Mouse (Mus musculus): ENCODE data around the gene Nfya.

The Nfya gene

DNA sequence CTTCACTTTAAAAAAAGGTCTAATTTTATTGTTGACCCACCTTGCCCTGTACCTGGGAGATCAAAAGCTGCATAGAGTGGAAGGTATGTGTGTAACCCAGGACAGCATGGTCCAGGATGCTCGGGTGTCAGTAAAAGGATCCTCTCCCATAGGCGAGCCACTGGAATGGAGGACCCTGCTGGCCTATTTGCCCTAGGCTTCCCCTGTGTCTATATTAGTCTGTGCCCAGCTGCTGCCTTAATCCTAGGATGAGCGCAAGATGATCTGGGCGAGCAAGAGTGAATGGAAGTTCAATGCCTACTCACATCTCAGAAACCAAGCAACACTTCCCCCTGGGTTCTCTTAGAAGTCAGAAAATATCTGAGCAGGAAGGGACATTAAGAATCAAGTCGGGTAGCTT, 21.3 kb upstream of the Nfya start:
- no peak for DNase-seq (ENCODE audit: low spot score in 2 of 2)

DNA sequence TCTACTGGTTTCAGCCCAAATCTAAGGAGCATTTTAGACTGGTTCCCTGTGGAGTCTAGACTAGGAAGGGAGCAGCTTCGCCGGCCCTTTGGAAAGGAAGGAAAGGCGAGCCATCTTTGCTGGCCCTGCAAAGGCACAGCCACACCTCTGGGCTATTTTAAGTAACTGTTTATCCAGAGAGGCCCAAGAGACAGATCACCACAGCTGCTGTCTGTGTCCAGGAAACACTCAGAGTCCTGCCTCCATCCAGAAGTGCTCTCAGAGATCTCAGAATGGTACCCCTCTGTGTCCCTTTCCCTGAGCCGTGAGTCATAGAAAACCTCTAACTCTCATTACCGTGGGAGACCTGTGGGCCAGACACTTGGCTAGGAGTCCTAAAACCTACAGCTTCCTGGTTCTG, 20.7 kb upstream of the Nfya start:
- DNase-seq (ENCODE audit: low spot score in 2 of 2), result no peak

DNA sequence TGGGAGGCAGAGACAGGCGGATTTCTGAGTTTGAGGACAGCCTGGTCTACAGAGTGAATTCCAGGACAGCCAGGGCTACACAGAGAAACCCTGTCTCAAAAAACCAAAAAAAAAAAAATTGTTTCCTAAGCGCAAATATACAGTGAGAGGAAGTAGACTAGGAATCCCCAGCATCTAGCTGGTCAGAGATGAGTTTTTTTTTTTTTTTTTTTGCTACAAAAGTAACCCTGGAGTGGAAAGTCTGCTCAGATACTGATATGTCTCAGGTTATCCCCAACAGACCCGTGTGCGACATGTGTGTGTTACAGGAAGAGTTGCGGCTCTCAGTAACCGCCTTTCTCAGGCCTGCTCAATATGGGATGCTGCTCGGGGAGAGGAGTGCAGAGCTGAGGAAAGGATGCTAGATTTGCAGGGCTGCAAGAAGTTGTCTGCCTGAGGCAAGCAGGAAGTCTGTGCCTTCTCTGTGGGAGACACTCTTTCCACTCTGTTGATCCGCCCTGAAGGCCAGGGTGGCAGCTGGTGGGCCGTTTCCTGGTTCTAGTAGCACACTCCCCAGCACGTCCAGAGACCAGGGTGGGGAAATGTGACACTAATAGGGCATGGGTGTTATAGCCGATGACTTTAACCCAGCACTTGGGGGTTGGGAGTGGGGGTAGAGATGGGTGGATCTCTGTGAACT, 18.3 kb upstream of the Nfya start:
- no peak for DNase-seq (ENCODE audit: low spot score in 2 of 2)

DNA sequence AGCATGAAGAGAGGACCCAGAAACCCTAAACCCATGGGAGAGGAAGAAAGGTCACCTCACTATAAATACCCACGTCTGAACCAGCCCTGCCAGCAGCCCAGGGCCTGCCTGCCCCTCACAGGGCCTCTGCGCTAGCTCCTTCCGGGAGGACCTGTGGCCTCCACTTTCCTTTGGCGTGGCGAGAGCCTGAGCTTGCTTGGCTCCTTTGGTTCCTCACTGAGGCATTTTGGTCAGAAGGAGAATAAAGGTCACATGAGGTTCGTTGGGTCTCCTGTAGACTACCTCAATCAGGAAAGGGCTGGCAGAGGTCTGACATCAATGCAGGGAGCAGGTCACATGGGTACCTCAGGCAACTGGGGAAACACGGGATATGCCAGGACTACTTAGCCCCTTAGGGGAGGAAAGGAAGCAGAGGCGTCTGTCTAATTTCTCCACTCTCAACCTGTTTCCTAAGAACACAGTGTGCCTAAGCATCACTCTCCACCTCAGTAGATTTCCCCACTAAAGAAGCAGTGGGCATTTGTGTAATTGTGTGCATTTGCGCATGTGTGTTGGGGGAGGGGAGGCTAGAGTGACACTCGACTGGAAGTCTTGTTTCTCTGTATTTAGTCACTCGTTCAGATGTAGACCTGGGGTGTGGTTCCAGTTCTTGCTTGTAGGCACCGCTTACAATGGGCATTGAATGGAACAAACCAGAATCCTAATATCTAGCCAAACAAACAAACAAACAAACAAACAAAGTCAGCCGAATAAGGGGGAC, 17.5 kb upstream of the Nfya start:
- DNase-seq (ENCODE audit: low spot score in 2 of 2), result no peak

DNA sequence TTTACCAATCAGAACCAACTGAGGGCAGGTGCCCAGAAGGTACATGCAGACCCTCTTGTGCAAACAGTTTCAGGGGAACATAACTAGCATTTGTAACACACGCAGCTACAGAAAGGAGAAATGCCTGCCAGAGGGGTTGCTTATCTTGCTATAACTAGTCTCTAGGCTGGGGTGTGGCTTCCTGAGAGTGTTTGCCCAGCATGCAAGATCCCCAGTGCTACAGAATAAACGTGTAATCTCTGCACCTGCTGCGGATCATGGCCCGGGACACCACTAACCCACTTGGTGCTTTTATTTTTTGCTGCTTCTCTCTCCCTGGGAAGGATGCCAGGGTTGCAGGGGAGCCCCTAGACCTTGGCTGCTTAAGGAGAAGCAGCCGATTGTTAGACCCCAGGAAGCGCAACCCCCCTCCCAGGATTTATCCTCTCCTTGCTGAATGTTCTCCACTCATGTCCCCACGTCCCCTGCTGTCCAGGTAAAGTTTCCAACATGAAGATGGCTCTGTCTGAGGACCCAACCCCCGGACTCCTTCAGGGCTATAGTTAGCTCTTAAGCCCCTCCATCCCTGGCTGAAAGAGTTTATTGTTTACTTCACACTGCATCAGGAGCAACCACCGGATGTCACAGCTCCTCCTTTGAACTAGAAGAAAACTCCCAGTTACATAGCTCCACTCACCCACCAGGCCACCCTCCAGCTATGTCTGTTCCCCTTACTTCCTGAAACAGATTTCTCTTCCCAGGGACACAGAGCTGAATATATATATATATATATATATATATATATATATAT, 16.3 kb upstream of the Nfya start:
- no peak for DNase-seq (ENCODE audit: low spot score in 2 of 2)

DNA sequence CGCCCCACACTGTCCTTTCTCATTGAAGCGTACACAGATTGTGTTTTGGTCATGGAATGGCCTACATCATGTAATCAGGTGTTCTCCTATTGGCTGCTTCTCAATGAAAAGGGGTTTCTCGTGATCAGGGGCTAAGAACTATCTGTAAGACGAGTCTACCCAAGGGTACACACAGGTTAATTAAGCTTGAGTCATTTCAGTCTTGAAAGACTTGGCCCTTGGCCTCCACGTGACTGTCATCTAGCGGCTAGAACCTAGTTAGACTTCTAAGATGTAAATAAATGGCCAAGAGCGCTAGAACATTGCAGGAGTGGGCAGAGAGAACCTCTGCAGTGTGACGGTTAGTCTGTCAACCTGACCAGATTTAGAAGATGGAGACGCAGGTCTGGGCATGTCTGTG, 14.5 kb upstream of the Nfya start:
- no peak for DNase-seq (ENCODE audit: low spot score in 2 of 2)

DNA sequence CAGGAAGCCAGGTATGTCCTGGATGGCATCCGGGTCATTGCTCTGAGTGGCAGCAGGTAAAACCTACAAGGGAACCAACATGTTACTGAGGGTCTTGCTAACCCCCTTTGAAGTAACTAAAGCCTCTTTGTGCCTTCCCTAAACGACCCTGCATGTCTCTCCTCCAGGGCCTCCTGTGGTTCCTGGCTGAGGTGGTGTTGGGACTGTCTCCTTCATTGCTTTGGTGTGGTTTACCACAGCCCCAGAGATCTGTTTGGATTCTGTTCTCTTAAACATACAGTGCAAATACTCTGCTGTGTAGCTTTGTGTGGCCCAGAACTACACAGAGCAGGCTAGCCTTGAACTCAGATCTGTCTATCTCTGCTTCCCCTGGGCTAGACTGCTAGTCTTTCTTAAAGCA, 9.9 kb upstream of the Nfya start:
- no peak for DNase-seq (ENCODE audit: low spot score in 2 of 2)

DNA sequence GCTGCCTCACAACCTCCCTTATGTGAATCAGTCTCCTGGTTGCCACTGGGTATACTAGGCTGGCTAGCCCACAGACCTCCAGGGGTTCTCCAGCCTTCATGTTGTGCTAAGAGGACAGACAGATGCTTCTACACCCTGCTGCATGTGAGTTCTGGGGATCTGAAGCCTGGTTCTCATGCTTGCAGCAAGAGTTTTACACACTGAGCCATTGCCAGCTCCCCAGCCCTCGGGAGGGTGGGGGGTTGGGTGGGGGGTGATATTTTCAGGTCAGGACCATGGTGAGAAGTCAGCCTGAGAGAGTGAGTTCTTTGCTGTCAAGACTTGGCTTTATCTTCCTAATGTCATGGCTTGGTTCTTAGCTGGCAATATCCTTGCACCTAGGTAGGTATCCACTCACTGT, 9.1 kb upstream of the Nfya start:
- DNase-seq (ENCODE audit: low spot score in 2 of 2), result no peak

DNA sequence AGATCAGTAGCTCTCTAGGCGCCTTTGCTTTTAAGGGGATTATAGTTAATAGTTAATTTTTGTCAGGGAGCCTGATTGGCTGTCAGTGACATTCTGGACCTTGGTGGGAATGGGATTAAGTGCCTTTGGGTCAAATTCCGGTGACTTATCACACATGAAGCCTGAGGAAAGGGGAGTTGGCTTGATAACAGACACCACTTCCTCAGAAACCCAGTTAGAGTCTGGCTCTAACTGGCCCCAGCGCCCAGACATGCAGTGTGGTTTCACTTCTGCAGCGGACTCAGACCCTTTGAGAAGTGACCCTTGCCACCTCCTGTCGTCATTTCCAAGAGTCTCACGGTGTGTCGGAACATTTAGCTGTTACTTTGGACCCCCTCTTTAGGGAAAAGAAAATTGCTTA, 8.5 kb upstream of the Nfya start:
- no peak for DNase-seq (ENCODE audit: low spot score in 2 of 2)

DNA sequence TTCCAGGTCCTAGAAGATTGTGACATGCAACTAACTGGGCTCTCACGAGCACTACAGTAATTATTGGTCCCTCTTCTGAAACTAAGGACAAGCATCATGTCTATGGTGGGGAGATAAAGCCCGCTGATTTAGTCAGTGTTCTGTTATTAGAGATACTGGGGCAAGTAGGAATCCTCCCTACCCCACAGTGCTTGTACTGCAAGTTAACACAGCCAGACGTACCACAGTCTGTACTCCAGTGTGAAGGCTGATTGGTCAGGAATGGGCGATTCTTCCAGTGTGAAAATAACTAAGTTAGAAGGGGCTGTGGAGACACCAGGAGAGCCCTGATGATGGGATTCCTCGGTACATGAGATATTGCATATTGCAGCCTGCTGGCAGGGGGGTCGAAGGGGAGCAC, 7.8 kb upstream of the Nfya start:
- DNase-seq (ENCODE audit: low spot score in 2 of 2), result no peak

DNA sequence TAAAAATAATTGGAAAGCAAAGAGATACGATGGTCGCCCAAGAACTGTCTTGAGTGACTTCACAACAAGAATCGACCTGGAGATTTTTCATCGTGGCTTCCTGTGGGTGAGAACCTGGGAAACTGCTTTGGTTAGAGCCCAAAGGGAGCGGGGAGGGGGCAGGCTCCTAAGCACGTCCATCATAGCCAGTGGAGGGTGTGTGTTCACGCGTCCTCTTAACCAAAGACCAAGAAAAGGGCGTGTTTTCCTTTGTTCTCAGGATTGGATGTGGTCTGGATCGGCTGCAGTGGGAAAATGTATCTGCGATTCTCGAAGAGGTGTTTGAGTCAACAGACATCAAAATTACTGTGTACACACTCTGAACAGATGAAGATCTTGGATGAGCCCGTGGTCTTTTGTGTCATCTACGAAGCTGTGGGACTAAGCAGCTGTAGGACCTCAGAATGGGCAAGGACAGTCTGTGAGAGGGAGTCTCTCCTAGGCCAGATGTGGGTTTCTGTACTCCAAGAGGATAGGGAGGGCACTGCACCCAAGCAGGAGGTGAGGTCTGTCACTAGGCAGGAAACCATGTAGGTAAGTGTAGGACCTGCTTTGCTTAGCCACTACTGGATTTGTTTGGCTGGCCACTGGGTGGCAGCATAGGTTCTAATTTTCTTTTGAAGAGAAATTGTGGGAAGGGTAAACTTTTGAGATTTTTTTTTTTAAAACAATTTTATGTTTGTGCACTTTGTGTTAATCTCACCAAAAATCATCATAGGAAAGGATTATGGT, 6.9 kb upstream of the Nfya start:
- peak in 1 of 2 experiments; percentile 73 for DNase-seq (ENCODE audit: low spot score in 2 of 2)

DNA sequence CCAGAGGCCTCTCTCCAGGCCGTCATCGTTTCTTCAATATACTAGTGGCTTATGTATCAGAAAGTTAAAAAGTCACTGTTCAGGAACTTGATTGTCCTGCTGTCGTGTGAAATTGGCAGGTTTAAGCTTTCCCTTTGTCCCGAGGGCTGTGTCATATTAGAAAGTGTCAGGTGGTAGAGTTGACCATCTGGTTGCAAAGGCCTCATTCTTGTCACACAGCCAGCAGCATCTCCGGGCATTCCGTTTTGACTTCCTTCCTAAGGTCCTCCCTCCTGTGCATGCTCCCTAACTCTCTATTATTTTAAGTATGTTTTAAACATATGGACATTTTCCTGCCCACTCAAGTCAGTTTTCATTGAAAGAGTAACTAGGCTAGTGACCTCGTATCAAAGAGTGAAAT, 6.3 kb upstream of the Nfya start:
- no peak for DNase-seq (ENCODE audit: low spot score in 2 of 2)

DNA sequence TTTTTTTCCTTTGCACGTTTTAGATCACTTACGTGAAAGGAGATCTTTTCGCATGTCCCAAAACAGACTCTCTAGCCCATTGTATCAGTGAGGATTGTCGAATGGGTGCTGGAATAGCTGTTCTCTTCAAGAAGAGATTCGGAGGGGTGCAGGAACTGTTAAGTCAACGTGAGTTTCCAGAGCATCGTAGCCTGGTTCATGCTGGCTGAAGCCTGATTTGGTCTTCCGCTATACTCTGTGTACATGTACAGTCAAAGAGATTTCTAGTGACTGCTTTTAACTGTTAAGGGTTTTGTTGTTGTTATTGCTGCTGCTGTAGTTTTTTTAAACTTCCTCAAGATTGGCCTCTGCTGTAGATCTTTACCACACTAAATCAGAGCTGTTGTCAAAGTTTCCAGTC, 1.5 kb upstream of the Nfya start:
- no peak for DNase-seq (ENCODE audit: low spot score in 2 of 2)

DNA sequence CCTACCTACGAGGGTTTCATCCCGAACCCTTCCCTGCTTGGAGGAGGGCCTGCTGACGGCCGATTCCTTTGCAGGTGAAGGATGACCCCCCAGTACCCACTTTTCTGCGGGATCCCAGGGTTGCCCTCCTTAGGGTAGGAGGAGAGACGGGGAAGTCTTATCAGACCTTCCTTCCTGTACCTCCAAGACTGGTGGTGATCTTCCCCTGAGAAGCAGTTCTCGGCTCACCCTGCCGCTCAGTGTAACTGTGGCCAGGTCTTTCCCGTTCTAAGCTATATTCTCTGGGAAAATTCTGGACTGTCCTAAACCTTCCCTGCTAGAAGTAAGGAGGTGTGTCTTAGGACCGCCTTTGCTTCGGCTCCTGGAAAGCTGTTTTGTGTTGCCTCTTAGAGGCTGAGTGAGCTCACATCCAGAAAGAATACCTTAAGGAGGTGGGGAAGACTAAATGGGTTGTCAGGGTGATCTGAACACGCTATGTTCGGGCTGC, 636 bp upstream of the Nfya start:
- DNase-seq (ENCODE audit: low spot score in 2 of 2), result no peak

DNA sequence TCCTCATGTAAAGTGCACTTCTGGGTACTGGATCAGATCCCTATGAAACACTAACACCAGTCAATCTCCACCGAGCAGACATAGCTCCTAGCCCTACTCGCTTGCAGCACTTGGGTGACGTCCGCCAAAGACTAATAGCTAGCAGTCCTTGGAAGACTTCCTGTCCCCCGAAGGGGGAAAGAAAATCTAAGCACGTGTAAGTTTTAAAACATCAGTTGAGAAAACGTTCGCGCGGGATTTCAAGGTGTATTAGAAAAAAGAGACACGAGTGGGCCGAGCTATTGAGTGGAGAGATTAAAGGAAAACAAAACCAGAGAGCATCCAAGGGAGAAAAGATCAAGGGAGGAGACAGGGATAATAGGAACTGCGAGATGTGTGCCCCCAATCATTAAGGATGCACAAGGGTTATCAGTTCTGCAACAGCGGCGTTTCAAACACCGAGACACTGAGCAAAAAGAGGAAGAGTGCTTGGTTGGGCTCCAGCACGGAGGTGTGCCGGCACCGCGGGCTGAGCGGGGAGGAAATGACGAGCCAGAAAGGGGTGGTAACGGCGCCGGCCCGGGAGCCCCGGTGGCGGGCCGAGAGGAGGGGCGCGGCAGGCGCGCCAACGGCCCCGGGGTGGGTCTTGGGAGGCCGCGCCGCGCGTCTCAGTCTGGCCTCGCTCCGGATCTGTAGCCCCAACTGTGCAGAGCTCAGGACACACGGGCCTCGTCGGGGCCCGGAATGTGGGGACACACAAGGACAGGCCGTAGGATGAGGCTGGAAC, 997 bp downstream of the Nfya start:
- peak in 1 of 2 experiments; percentile 73 for DNase-seq (ENCODE audit: low spot score in 2 of 2)

DNA sequence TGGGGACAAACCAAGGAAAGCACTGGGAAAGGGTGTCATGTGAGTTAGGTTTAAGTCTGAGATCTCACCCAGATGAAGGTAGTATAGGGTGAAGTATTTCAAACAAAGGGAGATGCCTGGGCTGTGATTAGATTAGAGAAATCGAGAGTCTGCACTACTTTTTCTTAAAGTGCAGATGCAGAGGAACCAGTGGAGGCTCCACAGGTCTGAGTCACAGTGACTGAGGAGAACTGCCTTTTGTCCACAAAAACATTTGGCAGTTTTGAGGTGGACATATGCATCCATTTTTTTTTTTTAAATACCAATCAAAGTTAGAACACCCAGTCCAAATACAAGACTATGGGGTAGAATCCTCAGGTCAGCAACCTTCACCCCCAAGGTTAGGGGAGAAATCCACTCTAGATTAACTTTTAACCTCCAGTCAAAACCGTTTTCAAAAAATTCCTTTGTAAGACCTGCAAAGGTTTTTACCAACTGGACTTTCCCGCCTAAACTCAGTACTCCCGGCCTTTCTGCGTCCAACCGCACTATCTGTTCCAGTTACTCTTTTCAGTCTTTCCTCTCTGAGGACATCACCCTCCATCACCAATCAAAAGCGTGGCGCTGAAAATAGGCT, 1.7 kb downstream of the Nfya start:
- no peak for DNase-seq (ENCODE audit: low spot score in 2 of 2)

DNA sequence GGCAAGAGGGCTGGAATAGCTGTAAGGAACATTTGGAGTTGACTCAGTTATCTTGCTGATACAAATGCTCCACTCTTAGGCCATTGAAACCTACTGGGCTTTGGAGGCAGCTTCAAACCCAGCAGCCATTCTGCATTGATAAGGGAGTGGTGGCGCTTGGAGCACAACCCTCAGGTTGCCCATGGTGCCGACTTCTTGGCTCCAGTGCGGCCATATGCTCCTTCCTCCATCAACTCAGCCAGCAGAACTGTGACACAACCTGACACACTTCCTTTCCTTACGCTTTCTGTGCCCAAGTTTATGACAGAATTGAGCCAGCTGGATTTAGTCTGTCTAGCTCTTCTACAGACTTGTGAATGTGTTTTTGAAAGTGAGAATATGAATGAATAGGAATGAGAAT, 2.6 kb downstream of the Nfya start:
- DNase-seq (ENCODE audit: low spot score in 2 of 2), result no peak

DNA sequence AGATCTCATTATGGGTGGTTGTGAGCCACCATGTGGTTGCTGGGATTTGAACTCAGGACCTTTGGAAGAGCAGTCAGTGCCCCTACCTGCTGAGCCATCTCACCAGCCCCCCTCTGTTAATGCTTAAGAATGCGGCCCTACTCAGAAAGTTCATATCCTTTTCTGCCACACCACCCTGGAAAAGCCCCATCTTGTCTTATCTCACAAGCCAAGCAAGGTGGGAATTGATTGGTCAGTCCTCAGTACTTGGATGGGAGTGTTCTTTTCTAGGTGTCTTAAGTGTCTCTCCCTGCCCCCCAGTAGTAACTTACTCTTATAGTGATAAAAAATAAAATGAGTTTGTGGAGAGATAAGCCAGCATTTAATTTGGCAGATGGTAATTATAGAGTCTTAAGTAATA, 5.0 kb downstream of the Nfya start:
- DNase-seq (ENCODE audit: low spot score in 2 of 2), result no peak

DNA sequence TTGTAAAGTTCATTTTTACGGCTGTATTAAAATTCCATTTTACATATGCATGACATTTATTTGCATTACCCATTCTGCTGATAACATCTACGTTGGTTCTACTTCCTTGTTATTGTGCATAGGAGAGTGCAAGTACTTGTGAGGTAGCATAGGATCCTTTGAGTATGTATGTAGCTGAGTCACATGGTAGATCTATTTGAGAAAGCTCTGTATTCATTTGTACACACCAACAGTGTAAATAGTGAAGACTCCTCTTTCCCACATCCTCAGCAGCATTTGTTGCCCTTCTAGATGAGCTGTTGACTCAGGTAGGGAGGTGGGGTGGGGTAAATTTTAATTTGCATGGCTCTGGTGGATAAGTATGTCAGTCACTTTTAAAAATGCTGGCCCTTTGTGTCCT, 5.9 kb downstream of the Nfya start:
- DNase-seq (ENCODE audit: low spot score in 2 of 2), result no peak

DNA sequence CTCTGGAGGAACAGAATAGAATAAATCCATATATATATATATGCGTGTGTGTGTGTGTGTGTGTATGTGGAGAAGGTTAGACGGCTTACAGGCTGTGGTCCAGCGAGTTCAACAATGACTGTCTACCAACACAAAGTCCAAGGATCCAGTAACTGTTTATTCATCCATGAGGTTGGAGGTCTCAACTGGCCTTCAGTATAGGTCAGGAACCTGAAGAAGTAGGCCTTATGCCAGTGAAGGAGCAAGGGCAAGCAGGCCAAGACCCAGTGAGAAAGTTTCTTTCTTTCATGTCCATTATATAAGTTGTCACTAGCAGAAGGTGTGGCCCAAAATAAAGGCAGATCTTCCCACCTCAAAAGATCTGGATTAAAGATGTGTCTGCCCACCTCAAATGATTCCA, 7.0 kb downstream of the Nfya start:
- DNase-seq (ENCODE audit: low spot score in 2 of 2), result no peak

DNA sequence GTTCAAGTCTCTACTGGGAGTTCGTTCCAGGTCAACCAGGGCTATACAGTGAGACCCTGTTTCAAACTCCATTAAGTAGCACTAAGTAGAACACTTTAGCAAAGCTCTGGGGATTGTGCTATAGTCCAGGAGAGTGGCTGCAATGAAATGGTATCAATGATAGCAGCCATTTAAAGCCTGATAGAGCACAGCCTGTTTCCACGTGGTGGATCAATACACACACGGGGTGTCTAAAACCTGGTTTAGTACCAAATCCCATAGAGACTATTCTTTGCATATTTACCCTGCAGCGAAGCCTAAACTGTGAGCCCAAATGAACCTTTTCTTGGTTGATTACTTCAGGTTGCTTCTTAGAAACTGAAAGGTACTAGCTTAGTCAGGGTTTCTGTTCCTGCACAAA, 8.0 kb downstream of the Nfya start:
- no peak for DNase-seq (ENCODE audit: low spot score in 2 of 2)

Data from cerebellum, postnatal 4 days (tissue).